Mouse (Mus musculus) left cerebral cortex, adult 9 months (tissue): ENCODE measurements around the gene Sgtb.
A peak's percentile ranks its signal among the peaks of the same experiment; 100 is the strongest.

ENCODE experiments used
- DNase-seq, 2 experiments: peaks; one replicate each; pipeline ENCODE4 v3.0.0; 2022; ENCODE audit warnings: low spot score in 2 of 2

Sgtb gene

GRCm38 (mm10) chr13:104109816-104110521 is 428 bp downstream of the Sgtb start:
- DNase-seq = peak; percentile 31 to 66

GRCm38 (mm10) chr13:104110526-104110925 is 985 bp downstream of the Sgtb start:
- no peak for DNase-seq

- DNase-seq = peak in 1 of 2 experiments; percentile 42
Measured at GRCm38 (mm10) chr13:104112266-104112900, 2.8 kb downstream of the Sgtb start.

- no peak for DNase-seq
Measured at GRCm38 (mm10) chr13:104113782-104114181, 4.2 kb downstream of the Sgtb start.

- DNase-seq = peak; percentile 73 to 79
Measured at GRCm38 (mm10) chr13:104114827-104115226, 5.3 kb downstream of the Sgtb start.

DNA sequence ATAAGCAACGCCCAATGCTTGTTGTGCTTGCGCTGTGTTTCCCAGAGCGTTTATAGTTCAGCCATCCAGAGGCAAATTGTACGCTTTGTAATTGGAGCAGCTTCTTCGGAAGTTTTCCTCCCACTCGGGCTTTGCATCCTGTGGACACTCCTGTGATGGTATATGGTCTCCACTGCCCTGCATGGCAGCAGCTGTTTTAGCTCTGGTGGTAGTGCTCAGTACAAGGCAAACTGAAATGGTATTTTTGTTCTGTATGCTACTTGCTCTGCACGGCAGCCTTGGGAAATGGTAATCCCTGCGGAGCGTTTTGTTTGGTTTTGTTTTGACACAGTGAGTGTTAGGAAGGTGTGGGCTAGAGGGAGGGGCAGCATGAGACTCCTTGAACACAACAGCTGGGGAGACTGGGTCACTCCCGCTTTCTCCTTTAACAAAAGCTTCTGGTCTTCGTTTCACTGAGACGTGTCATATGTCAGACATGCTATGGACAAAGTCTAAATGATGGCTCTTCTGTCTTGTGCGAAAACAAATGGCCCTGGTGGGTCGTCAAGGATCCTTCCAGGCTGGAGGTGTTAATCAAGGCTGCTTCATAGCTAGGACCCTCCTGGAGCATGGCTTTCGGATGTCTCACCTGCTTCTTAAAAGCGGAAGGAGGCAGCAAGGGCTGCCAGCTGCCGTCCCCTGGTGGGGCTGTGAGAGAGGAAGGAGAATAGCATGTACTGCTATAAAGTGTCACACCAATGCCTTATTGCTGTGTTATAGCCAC is 12.7 kb downstream of the Sgtb start:
- no peak for DNase-seq

GRCm38 (mm10) chr13:104123662-104124381 is 14.3 kb downstream of the Sgtb start:
- no peak for DNase-seq

- DNase-seq = no peak
Measured at GRCm38 (mm10) chr13:104132561-104132960, 23.0 kb downstream of the Sgtb start.

GRCm38 (mm10) chr13:104134510-104135085 is 25.1 kb downstream of the Sgtb start:
- DNase-seq = no peak

DNA sequence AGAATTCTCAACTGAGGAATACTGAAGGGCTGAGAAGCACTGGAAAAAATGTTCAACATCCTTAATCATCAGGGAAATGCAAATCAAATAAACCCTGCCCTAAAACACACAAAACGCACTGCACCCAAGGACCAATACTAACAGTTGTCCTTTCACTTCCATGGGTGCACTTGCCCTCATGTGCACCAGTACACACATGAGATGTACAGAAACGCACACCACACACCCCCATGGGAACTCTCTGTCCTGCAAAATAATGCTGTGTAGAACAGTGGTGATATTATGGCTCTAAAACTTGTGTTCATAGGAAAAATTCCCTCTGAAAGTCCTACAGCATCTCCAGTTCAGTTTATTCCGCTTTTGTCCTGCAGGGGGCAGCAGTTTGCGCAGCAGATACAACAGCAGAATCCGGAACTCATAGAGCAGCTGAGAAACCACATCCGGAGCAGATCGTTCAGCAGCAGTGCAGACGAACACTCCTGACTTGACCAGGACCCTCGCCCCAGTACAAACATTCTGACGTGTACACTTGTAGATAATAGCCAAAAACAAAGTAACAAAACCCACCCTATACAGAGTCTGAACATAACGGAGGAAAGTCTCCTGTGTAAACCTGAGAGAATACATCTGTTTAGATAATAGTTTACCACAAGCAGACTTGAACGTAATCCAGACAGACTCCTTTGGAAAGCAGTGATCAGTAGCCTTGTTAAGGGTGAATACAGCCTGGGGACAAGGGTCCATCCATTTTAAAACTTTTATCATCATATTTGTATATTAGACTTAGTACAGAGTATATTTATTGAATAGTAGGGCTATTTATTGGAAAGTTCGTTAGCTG is 30.0 kb downstream of the Sgtb start:
- DNase-seq = peak; percentile 37 to 90

GRCm38 (mm10) chr13:104144871-104145270 is 35.3 kb downstream of the Sgtb start:
- DNase-seq = no peak

DNA sequence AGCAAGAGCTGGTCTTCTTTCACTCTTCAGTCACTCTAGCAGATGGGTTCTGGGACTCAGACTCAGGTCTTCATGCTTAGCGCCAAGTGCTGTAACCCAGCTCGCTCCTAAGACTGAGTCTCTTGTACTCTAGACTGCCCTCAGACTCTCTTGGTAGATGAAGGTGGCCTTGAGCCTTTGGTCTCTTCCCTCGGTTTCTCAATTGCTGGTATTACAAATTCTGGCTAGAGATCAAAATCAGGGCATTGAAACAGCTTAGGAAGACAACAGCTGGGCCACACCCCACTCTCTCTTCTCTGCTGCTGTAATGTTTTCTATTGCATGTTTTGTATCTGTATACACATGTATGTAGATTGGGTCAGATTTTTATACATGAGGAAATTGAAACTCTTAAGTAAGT is 36.1 kb downstream of the Sgtb start:
- DNase-seq = no peak

DNA sequence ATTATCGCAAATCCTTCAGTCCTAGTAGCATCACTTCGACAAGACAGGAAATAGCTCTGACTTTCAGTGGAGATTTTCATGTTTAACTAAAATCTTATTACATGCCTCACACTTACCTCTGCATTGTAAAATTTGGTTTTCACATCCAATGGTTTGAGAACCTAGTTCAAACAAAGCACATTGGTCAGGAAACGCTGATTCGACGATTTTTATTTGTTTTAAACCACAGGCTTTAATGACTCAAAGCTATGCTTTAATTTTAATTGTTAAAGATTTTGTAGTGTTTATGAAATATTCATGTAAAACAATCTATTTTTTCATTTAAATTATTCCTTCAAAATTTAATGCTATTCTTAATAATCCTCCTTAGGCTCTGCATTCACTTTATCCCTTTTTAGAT is 44.6 kb downstream of the Sgtb start:
- no peak for DNase-seq

GRCm38 (mm10) chr13:104155106-104155505 is 45.6 kb downstream of the Sgtb start:
- no peak for DNase-seq

GRCm38 (mm10) chr13:104155686-104156085 is 46.1 kb downstream of the Sgtb start:
- no peak for DNase-seq

GRCm38 (mm10) chr13:104171711-104172110 is 62.2 kb downstream of the Sgtb start:
- no peak for DNase-seq

DNA sequence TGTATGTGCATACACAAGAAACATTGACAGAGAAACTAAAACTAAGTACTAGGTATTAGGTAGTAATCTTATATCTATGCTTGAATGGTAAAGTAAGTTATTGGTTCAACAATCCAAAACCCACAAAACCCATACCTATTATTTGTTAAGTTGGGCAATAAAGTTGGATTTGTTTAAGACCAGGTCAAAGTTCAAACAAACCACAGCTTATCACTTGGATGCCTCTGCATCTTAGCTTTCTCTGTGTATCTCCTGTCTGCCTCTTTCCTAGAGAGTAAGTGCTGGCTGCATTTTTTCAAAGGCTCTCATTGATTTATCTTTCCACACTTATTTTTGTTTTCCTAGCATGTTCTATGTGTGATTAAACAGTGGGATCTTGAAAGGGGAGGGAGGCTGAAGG is 63.0 kb downstream of the Sgtb start:
- DNase-seq = no peak

GRCm38 (mm10) chr13:104176874-104177273 is 67.3 kb downstream of the Sgtb start:
- DNase-seq = no peak

DNA sequence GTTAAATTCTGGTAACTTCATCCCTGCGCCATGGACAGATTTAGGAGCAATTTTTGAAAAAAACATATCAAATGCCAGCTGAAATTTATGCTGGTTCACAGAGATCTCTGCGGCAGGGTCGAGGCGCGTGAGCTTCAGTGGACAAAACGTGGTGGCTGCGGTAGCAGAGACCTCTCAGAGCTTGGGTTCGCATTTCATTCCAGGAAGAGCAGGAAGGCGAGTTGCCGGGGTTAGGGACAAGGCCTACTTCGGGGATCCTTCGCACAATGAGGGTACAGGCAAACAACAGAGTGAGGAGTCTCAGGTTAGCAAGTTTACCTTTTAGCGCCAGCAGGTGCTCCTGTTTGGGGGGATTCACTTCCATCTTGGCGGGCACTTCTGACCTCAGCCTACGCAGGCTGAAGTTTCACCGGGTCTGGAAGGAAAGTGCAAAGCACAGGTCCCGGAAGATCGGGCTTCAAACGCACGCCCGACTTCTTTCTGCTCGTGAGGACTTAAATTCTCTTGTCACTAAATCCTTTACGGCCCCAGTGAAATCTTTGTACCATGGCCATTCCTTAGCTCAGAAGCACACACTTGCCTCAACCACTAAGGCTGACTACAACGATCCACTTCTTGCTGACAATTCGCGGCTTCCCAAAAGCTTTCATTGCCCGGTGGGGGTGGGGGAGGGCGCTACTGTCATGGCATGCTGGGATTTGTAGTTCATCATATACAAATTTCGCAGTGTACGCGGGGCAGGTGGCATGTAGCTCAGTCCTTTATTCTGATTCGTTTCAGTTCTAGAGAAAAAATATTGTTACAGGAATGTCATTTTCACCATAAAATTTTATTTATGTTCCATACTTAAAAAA is 68.5 kb downstream of the Sgtb start, which contains the start of gene Trappc13:
Trappc13 (minus strand) TSS at position 674 of the 854 bp plus-strand sequence.
- DNase-seq = no peak

GRCm38 (mm10) chr13:104178650-104179121 is 69.1 kb downstream of the Sgtb start, which contains the start of gene Trim23:
TSS of gene Trim23 (plus strand) at chr13:104178797.
- peak; percentile 96 to 97 for DNase-seq
